Mouse (Mus musculus) thymus, postnatal 25 days (tissue): ENCODE data around the gene Prdx2.

Source experiments
- DNase-seq: peaks from one replicate; pipeline ENCODE4 v3.0.0; 2022

Prdx2 gene

GRCm38 (mm10) chr8:84949753-84950152 lies 19.6 kb upstream of the Prdx2 start:
- no peak for DNase-seq

- DNase-seq: no peak
Measured at GRCm38 (mm10) chr8:84952612-84953255, 16.7 kb upstream of the Prdx2 start.

- DNase-seq: peak; percentile 76
Measured at GRCm38 (mm10) chr8:84956768-84957167, 12.6 kb upstream of the Prdx2 start.

GRCm38 (mm10) chr8:84959811-84960210 lies 9.6 kb upstream of the Prdx2 start:
- no peak for DNase-seq

GRCm38 (mm10) chr8:84963952-84964351 lies 5.4 kb upstream of the Prdx2 start:
- DNase-seq: no peak

- peak; percentile 87 for DNase-seq
Measured at GRCm38 (mm10) chr8:84965731-84966291, 3.6 kb upstream of the Prdx2 start.

GRCm38 (mm10) chr8:84966603-84967002 lies 2.8 kb upstream of the Prdx2 start:
- DNase-seq: peak; percentile 42

- DNase-seq: no peak
Measured at GRCm38 (mm10) chr8:84967532-84968304, 1.7 kb upstream of the Prdx2 start.

- no peak for DNase-seq
Measured at GRCm38 (mm10) chr8:84968650-84969049, 737 bp upstream of the Prdx2 start.

- peak; percentile 9 for DNase-seq
Measured at GRCm38 (mm10) chr8:84970135-84970790, 876 bp downstream of the Prdx2 start.

- DNase-seq: no peak
Measured at GRCm38 (mm10) chr8:84970913-84971312, 1.5 kb downstream of the Prdx2 start.

GRCm38 (mm10) chr8:84973079-84973478 lies 3.7 kb downstream of the Prdx2 start:
- no peak for DNase-seq

GRCm38 (mm10) chr8:84973803-84974542 lies 4.6 kb downstream of the Prdx2 start:
- peak; percentile 67 for DNase-seq

GRCm38 (mm10) chr8:84974543-84975142 lies 5.3 kb downstream of the Prdx2 start:
- no peak for DNase-seq

GRCm38 (mm10) chr8:84975434-84975833 lies 6.0 kb downstream of the Prdx2 start:
- peak; percentile 89 for DNase-seq

- DNase-seq: peak; percentile 94
Measured at GRCm38 (mm10) chr8:84976031-84976762, 6.8 kb downstream of the Prdx2 start.

GRCm38 (mm10) chr8:84976763-84977434 lies 7.5 kb downstream of the Prdx2 start:
- no peak for DNase-seq

- DNase-seq: peak; percentile 83
Measured at GRCm38 (mm10) chr8:84977435-84978247, 8.3 kb downstream of the Prdx2 start.

GRCm38 (mm10) chr8:84978248-84978940 lies 9.0 kb downstream of the Prdx2 start, which contains the start of gene Junb:
TSS of gene Junb (minus strand) at chr8:84978718.
- DNase-seq: peak; percentile 94
